Mouse (Mus musculus) heart, embryonic 14.5 days (tissue): ENCODE measurements at regions not wholly inside any gene's neighbourhood (a gene's known extent, or its start where the extent isn't known, plus 50 kb on each side); places are given as distances from the start of the nearest gene placed in this dataset.

Experiments used
- ATAC-seq: fragments of 200-750 bp; cut with Nextera tagmentation; 2 replicates; pipeline ENCODE4 v1.8.0; 2017; ENCODE audit warnings: low read depth, moderate TSS enrichment; ENCODE audit not compliant: insufficient number of reproducible peaks, insufficient read depth, low FRiP score
- H3K27ac ChIP-seq, 2 experiments: fragments of 200-500 bp in 1 of 2; fragments of 300-500 bp in 1 of 2; sonication (generic) in 1 of 2; replicated peaks in 1 of 2; 2 replicates each; pipeline ENCODE4 v1.5.1; 2012 to 2014; ENCODE audit warnings: low read depth in 2 of 2, low read length in 2 of 2, control low read depth in 1 of 2, mild to moderate bottlenecking in 1 of 2, mixed read lengths in 1 of 2; ENCODE audit not compliant: control insufficient read depth in 1 of 2, insufficient read depth in 1 of 2
- H3K27me3 ChIP-seq: fragments of 300-500 bp; sonication (generic); 2 replicates; pipeline ENCODE4 v1.6.1; 2014; ENCODE audit warnings: mild to moderate bottlenecking, low read length, control low read depth; ENCODE audit not compliant: control insufficient read depth, insufficient read depth
- H3K36me3 ChIP-seq: fragments of 300-500 bp; sonication (generic); 2 replicates; pipeline ENCODE4 v1.6.1; 2014; ENCODE audit warnings: mild to moderate bottlenecking, control low read depth, low read length, mixed read lengths; ENCODE audit not compliant: control insufficient read depth, insufficient read depth
- H3K4me1 ChIP-seq, 2 experiments: fragments of 200-500 bp in 1 of 2; fragments of 300-500 bp in 1 of 2; sonication (generic) in 1 of 2; 2 replicates each; pipeline ENCODE4 v1.6.1; 2012 to 2014; ENCODE audit warnings: low read length in 2 of 2, control low read depth in 1 of 2, mixed read lengths in 1 of 2; ENCODE audit not compliant: control insufficient read depth in 2 of 2, insufficient read depth in 2 of 2
- H3K4me2 ChIP-seq: fragments of 300-500 bp; sonication (generic); 2 replicates; pipeline ENCODE4 v1.6.1; 2014; ENCODE audit warnings: mild to moderate bottlenecking, low read length
- H3K4me3 ChIP-seq, 2 experiments: fragments of 200-500 bp in 1 of 2; fragments of 300-500 bp in 1 of 2; sonication (generic) in 1 of 2; 2 replicates each; pipeline ENCODE4 v1.5.1; 2012 to 2014; ENCODE audit warnings: low read length in 2 of 2, mild to moderate bottlenecking in 2 of 2, control low read depth in 1 of 2, low read depth in 1 of 2, moderate library complexity in 1 of 2; ENCODE audit not compliant: control insufficient read depth in 1 of 2, insufficient read depth in 1 of 2
- H3K9ac ChIP-seq: fragments of 300-500 bp; sonication (generic); 2 replicates; pipeline ENCODE4 v1.6.1; 2014; ENCODE audit warnings: mild to moderate bottlenecking, low read length
- H3K9me3 ChIP-seq: fragments of 300-500 bp; sonication (generic); 2 replicates; pipeline ENCODE4 v1.6.1; 2016; ENCODE audit warnings: low read length, control low read depth; ENCODE audit not compliant: control insufficient read depth
- WGBS: fragments of 180-500 bp; shearing (Covaris S2); extraction: QIAGEN DNeasy Blood & Tissue Kit; methylation state at CpG from one replicate; pipeline ENCODE4 v1.1.7; 2014; 5-methylcytosine and 5-hydroxymethylcytosine counted together

DNA sequence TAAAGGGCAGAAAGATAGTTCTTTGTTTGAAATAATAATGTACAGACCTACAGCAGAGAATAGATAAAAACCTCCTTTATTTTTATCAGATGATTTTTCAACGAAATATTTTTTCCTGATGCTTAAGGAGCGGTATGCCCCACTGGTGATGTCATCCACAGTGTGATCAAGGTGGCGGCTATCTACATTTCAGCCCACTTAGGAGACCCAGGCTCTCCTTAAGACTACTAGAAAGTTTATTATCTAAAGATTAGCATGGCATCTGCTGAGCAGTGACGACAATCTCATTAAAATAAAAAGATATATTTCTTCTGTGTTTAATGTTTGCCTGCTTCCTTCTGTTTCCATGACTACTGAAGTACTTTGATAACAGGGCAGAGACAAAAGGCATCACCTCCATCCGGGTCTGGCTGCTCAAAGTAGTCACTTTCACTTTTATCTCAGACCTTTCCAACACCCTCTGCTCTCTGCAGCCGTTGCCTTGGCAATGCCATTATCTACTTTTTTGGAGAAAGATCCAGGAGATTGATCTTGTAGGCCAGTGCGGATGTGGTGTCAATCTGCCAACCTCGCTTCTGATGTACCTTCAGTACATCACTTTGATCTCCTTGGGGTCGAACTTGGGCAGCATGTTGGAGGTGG is 363.8 kb downstream of the Sis start:
- WGBS: 45% methylated on average over 9 of the region's 9 CpGs
- Histone ChIP-seq H3K9ac (no peak overlapping the region), H3K4me2 (peak overlapping the region; percentile 16; the same call in 1 of the 2 replicates), H3K27me3 (no peaks in the 10 kb centered on the region), H3K4me1 (no peaks in the 10 kb centered on the region), H3K36me3 (no peaks in the 10 kb centered on the region), H3K9me3 (no peaks in the 10 kb centered on the region), H3K4me3 (no peak overlapping the region), H3K27ac (no peak overlapping the region)
- no peak for ATAC-seq
